Mouse (Mus musculus): Measurements from ENCODE around the gene Psmd11.
"Not testable (repeated sequence)": the region's sequence is repeated elsewhere in the genome, so short reads cannot be mapped to it uniquely, and the experiment has no call there.

The Psmd11 gene

GRCm38 (mm10) chr11:80429009-80429475 lies 627 bp downstream of the Psmd11 start:
- peak; percentile 68 for DNase-seq (ENCODE audit: low read depth)

- DNase-seq (ENCODE audit: low read depth): peak; percentile 28
Measured at GRCm38 (mm10) chr11:80429500-80430166, 1.2 kb downstream of the Psmd11 start.

GRCm38 (mm10) chr11:80430366-80430910 lies 2.0 kb downstream of the Psmd11 start:
- peak; percentile 18 for DNase-seq (ENCODE audit: low read depth)

- no peak for DNase-seq (ENCODE audit: low read depth)
Measured at GRCm38 (mm10) chr11:80446916-80447315, 18.5 kb downstream of the Psmd11 start.

- no peak for DNase-seq (ENCODE audit: low read depth)
Measured at GRCm38 (mm10) chr11:80449859-80450258, 21.4 kb downstream of the Psmd11 start.

GRCm38 (mm10) chr11:80452242-80452641 lies 23.8 kb downstream of the Psmd11 start:
- DNase-seq (ENCODE audit: low read depth): no peak

- no peak for DNase-seq (ENCODE audit: low read depth)
Measured at GRCm38 (mm10) chr11:80453198-80453597, 24.8 kb downstream of the Psmd11 start.

GRCm38 (mm10) chr11:80463605-80464130 lies 35.3 kb downstream of the Psmd11 start:
- DNase-seq (ENCODE audit: low read depth): not testable (repeated sequence)

- DNase-seq (ENCODE audit: low read depth): no peak
Measured at GRCm38 (mm10) chr11:80471836-80472605, 43.6 kb downstream of the Psmd11 start.

- peak; percentile 42 for DNase-seq (ENCODE audit: low read depth)
Measured at GRCm38 (mm10) chr11:80474175-80474691, 45.8 kb downstream of the Psmd11 start.

GRCm38 (mm10) chr11:80474846-80475245 lies 46.4 kb downstream of the Psmd11 start:
- DNase-seq (ENCODE audit: low read depth): no peak

GRCm38 (mm10) chr11:80475544-80475943 lies 47.1 kb downstream of the Psmd11 start:
- no peak for DNase-seq (ENCODE audit: low read depth)

GRCm38 (mm10) chr11:80476222-80477189 lies 48.1 kb downstream of the Psmd11 start, which contains the start of gene Cdk5r1:
Gene Cdk5r1, plus strand, starts transcription at chr11:80477023.
- peak; percentile 92 for DNase-seq (ENCODE audit: low read depth)

GRCm38 (mm10) chr11:80477341-80478199 lies 49.2 kb downstream of the Psmd11 start:
- DNase-seq (ENCODE audit: low read depth): no peak

GRCm38 (mm10) chr11:80478694-80479412 lies 50.4 kb downstream of the Psmd11 start:
- no peak for DNase-seq (ENCODE audit: low read depth)

- DNase-seq (ENCODE audit: low read depth): no peak
Measured at GRCm38 (mm10) chr11:80479425-80479824, 51.0 kb downstream of the Psmd11 start.

- DNase-seq (ENCODE audit: low read depth): no peak
Measured at GRCm38 (mm10) chr11:80479906-80480866, 51.8 kb downstream of the Psmd11 start.

GRCm38 (mm10) chr11:80481409-80482050 lies 53.1 kb downstream of the Psmd11 start:
- no peak for DNase-seq (ENCODE audit: low read depth)
